Comparison of ENCODE assay signal across 13 mouse cellular contexts in the genomic region with DNA sequence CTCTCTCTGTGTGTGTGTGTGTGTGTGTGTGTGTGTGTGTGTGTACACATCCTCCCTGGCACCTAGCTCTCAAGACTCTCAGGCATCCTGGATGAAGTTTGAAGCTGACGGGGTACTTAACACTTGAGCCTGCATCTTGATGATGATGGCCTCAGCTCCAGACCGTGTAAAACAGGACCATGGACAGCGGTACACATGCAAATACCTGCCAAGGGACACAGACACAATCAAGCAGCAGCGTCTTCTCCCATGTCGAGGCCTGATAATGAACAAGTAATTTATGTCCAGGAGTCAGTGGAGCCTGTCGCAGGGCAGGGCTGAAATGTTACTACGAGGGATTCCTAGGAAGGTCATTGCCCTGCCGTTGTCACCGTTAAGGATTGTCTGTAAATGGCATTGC.
A peak's percentile ranks its signal among the peaks of the same experiment; 100 is the strongest.
DNase-seq lines count a peak whose midpoint lies in the region; ATAC-seq and TF ChIP-seq lines count a peak whose summit lies in the region.
"Had no signal": no experiment of that assay in that cellular context is flagged by ENCODE, and none has a peak within 500 bp of the region (broad histone marks: within the 10 kb centered on the region; RNA-seq: fewer than 3 reads in every experiment).

No protein-coding gene starts in this region.

- no peak overlapping the region for H3K4me2 ChIP-seq in lung, postnatal 0 days (replicated peaks; ENCODE audit: low read depth, low read length)
- H3K4me2 ChIP-seq: liver, embryonic 13.5 days; midbrain, embryonic 15.5 days; stomach, embryonic 15.5 days had no signal

- H3K4me1 ChIP-seq in lung, postnatal 0 days (ENCODE audit: insufficient read depth, low read depth, low read length), result no peaks in the 10 kb centered on the region
- H3K4me1 ChIP-seq: liver, embryonic 13.5 days; midbrain, embryonic 15.5 days; stomach, embryonic 15.5 days had no signal

- no peaks in the 10 kb centered on the region for H3K36me3 ChIP-seq in lung, postnatal 0 days (ENCODE audit: insufficient read depth, low read length)
- H3K36me3 ChIP-seq: liver, embryonic 13.5 days; midbrain, embryonic 15.5 days; stomach, embryonic 15.5 days had no signal

- no peaks in the 10 kb centered on the region for H3K27me3 ChIP-seq in lung, postnatal 0 days (replicated peaks; ENCODE audit: insufficient read depth, low read length)
- H3K27me3 ChIP-seq: midbrain, embryonic 15.5 days; stomach, embryonic 15.5 days had no signal

- intact Hi-C loops in left cerebral cortex, postnatal 36 days (cut with DNase I), result no loop called here

- DNase-seq in adrenal gland, postnatal 14 days, result peak; percentile 29
- no peak for DNase-seq in adrenal gland, postnatal 4 days (ENCODE audit: low spot score in 2 of 2)
- DNase-seq in lung, postnatal 0 days (ENCODE audit: low spot score), result peak; percentile 20
- no peak for DNase-seq in lung, postnatal 4 days
- peak; percentile 51 for DNase-seq in embryo, embryonic 9.5 days (ENCODE audit: extremely low spot score)
- DNase-seq in retina, postnatal 1 day, result peak; percentile 51
- no peak for DNase-seq in left cerebral cortex, postnatal 36 days (ENCODE audit: low spot score in 2 of 2)
- no peak for DNase-seq in cerebellum, adult 18-20 months
- DNase-seq: adrenal gland, adult 2 months; liver, embryonic 13.5 days had no signal

- no peak overlapping the region for H3K4me3 ChIP-seq in lung, postnatal 0 days (ENCODE audit: low read depth, low read length)
- H3K4me3 ChIP-seq: layer of hippocampus, adult 2 months; liver, embryonic 13.5 days; midbrain, embryonic 15.5 days; stomach, embryonic 15.5 days had no signal

- H3K9ac ChIP-seq in lung, postnatal 0 days (replicated peaks; ENCODE audit: low read depth), result no peak overlapping the region
- H3K9ac ChIP-seq: liver, embryonic 13.5 days; midbrain, embryonic 15.5 days; stomach, embryonic 15.5 days had no signal

- H3K27ac ChIP-seq in lung, postnatal 0 days (ENCODE audit: low read length), result no peak overlapping the region
- H3K27ac ChIP-seq: layer of hippocampus, adult 2 months; liver, embryonic 13.5 days; midbrain, embryonic 15.5 days; stomach, embryonic 15.5 days had no signal

- ATAC-seq in lung, postnatal 0 days, result no peak
- ATAC-seq: midbrain, embryonic 15.5 days had no signal

- H3K9me3 ChIP-seq in lung, postnatal 0 days (ENCODE audit: low read length), result no peaks in the 10 kb centered on the region
- H3K9me3 ChIP-seq: liver, embryonic 13.5 days; midbrain, embryonic 15.5 days; stomach, embryonic 15.5 days had no signal

- WGBS in lung, postnatal 0 days, result 31% methylated on average over 9 of the region's 9 CpGs

- no peak for TF ChIP-seq EP300 in lung, postnatal 0 days (IDR thresholded peaks at IDR 0.05)

- TF ChIP-seq CTCF in lung, postnatal 0 days (IDR thresholded peaks at IDR 0.05), result no peak

Comparison
In these comparisons a context has a peak if more than half of its experiments do, and no peak if none do; other contexts are left out.
1. DNase-seq: peak in adrenal gland, postnatal 14 days (single experiment), lung, postnatal 0 days (single experiment), embryo, embryonic 9.5 days (single experiment) and retina, postnatal 1 day (single experiment); none in adrenal gland, postnatal 4 days (0 of 2), lung, postnatal 4 days (0 of 2), left cerebral cortex, postnatal 36 days (0 of 2) and cerebellum, adult 18-20 months (0 of 2).